Mouse (Mus musculus) testis, adult 2 months (tissue): ENCODE results near the gene Mad1l1. TPM values are rescaled to one million over a fixed set of nuclear protein-coding genes. Genes with fewer than 3 reads are reported as not detected.

Source experiments
- H3K27ac ChIP-seq: fragments of 200-500 bp; 2 replicates; pipeline ENCODE4 v1.5.1; 2012; ENCODE audit warnings: low read depth, low read length; ENCODE audit not compliant: control insufficient read depth, insufficient read depth
- H3K27me3 ChIP-seq: fragments of 200-500 bp; 2 replicates; pipeline ENCODE4 v1.6.1; 2012; ENCODE audit warnings: mild to moderate bottlenecking, low read length, moderate library complexity; ENCODE audit not compliant: control insufficient read depth, insufficient read depth
- H3K36me3 ChIP-seq: fragments of 200-500 bp; 2 replicates; pipeline ENCODE4 v1.6.1; 2012; ENCODE audit warnings: mild to moderate bottlenecking, low read length; ENCODE audit not compliant: control insufficient read depth, insufficient read depth
- H3K4me1 ChIP-seq: fragments of 200-500 bp; 2 replicates; pipeline ENCODE4 v1.6.1; 2012; ENCODE audit warnings: low read length; ENCODE audit not compliant: control insufficient read depth, insufficient read depth
- H3K4me3 ChIP-seq: fragments of 200-500 bp; 2 replicates; pipeline ENCODE4 v1.5.1; 2012; ENCODE audit warnings: low read depth, mild to moderate bottlenecking, low read length, moderate library complexity, mixed read lengths; ENCODE audit not compliant: control insufficient read depth
- CTCF ChIP-seq: fragments of 200-500 bp; IDR thresholded peaks from 2 replicates; pipeline ENCODE4 v1.5.1; 2012; ENCODE audit warnings: low read depth, mild to moderate bottlenecking, inconsistent platforms, low read length, moderate library complexity; ENCODE audit not compliant: control insufficient read depth, insufficient read depth, insufficient replicate concordance
- POLR2A ChIP-seq: fragments of 200-500 bp; IDR thresholded peaks from 2 replicates; pipeline ENCODE4 v1.6.1; 2012; ENCODE audit warnings: low read depth, mild to moderate bottlenecking, inconsistent platforms, low read length, moderate library complexity; ENCODE audit not compliant: control insufficient read depth
- polyA plus RNA-seq: library from polyadenylated mRNA; depleted of rRNA; stranded (reverse); fragments of >200 nt; gene quantifications from 2 replicates; pipeline ENCODE4 v1.2.3, GENCODE M21; 2012

The Mad1l1 gene
- polyA plus RNA-seq, 1 experiment, result 16.7 TPM

DNA sequence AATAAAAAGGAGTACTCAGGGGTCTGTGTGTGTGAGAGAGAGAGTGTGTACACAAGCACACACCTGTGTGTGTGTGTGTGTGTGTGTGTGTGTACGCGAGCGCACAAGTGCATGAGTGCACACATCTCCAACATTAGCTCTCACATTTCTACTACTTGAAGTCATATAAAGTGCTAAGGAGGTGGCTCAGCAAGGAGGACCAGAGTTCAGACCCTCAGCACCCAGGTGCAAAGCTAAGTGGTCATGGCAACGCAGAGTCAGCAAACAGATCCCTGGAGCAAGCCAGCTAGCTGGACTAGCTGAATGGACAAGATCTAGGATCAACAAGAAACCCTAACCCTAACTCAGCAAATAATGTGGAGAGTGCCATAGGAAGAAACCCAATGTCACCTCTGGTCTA is 139.0 kb downstream of the Mad1l1 start:
- Histone ChIP-seq H3K4me1 (no peaks in the 10 kb centered on the region), H3K4me3 (no peak overlapping the region), H3K27me3 (no peaks in the 10 kb centered on the region), H3K27ac (no peak overlapping the region), H3K36me3 (no peaks in the 10 kb centered on the region)
- no peak for TF ChIP-seq CTCF

DNA sequence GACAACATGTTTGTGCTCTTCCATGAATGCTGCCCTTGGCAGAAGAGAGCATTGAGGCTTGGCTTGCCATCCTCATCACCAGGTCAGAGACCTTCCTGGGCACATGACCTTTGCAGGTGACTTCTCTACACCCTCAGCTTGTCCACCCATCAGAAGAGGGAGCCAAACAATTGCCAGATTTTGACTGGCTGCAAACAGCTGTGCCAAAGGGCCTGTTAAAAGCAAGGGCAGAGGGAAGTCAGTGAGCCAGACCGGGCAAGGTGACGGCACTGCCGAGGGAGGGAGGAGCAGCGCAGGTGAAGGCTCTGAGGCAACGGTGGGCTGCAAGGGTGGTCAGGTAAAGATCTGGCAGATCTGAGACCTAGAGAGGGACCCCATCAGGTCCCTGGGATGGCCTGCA is 141.3 kb downstream of the Mad1l1 start:
- no peak for TF ChIP-seq POLR2A
- no peak for TF ChIP-seq CTCF
- Histone ChIP-seq H3K36me3 (no peaks in the 10 kb centered on the region), H3K4me1 (no peaks in the 10 kb centered on the region), H3K27me3 (no peaks in the 10 kb centered on the region), H3K4me3 (no peak overlapping the region), H3K27ac (no peak overlapping the region)

DNA sequence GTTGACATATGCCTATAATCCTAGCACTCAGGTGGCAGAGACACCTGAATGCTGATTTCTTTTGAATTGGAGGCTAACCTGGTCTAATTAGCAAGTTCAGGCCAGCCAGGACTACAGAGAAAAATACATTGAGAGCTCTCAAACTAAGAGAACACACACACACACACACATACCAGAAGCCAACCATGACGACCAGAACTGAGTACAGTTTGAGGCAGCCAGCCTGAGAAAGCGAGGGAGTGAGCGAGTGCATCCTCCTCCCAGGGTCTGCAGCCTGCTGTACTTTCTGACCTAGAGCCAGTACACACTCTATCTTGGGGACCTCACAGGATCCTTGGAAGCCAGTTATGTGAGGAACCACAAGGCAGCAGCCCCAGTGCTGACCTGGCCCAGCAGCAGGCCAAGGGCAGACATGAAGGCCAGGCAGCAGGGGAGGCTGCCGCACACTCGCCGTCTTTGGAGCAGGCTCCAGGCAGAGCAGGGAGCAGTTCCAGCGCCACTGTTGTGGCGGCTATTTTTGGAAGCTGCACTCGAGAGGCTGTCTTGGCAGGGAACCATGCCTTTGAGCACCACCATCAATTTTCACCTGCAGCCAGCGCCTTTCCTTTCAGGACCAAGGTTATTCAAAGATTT is 143.2 kb downstream of the Mad1l1 start:
- Histone ChIP-seq H3K36me3 (no peaks in the 10 kb centered on the region), H3K27me3 (no peaks in the 10 kb centered on the region), H3K27ac (no peak overlapping the region), H3K4me1 (no peaks in the 10 kb centered on the region), H3K4me3 (no peak overlapping the region)
- TF ChIP-seq CTCF, result no peak
- TF ChIP-seq POLR2A, result no peak

DNA sequence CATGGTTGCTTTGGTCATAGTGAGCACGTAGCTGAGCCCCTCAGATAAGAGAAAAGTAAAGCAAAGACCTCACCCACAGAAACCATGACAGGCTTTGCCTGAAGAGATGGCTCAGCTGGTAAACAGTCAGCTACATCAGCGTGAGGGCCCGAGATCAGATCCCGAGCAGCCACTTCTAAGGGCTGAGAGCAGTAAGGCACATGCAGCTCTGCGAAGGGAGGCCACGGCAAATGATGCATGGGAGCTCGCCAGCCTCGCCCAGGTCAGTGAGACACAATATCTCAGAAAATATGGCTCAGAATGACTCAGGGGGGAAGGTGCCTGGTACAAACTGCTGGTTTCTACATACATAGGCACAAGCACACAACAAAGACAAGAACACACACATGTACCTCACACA is 143.8 kb downstream of the Mad1l1 start:
- no peak overlapping the region for H3K4me3 ChIP-seq
- no peaks in the 10 kb centered on the region for H3K4me1 ChIP-seq
- H3K27me3 ChIP-seq, result no peaks in the 10 kb centered on the region
- TF ChIP-seq CTCF (no peak), POLR2A (no peak)
- H3K27ac ChIP-seq, result no peak overlapping the region
- H3K36me3 ChIP-seq, result no peaks in the 10 kb centered on the region

DNA sequence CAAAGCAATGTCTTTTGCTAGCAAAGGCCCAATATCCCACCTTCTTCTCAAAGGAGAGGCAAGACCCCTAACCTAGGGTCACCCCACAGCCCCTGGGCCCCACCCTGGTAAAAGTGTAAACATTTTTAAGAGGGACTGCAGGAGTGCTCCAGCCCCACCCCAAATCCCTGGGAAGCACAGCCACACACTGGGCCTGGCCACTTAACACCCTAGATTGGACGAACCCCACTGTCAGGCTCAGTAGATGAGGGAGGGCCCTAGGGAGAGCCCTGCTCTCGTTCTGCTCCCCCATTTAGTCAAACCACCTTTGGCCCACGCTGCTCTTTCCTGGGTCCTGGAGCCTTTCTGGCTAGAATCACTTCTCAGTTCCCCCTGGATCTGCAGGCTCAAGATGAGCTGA is 145.0 kb downstream of the Mad1l1 start:
- TF ChIP-seq CTCF, result no peak
- TF ChIP-seq POLR2A, result no peak
- Histone ChIP-seq H3K27me3 (no peaks in the 10 kb centered on the region), H3K4me3 (no peak overlapping the region), H3K36me3 (no peaks in the 10 kb centered on the region), H3K27ac (no peak overlapping the region), H3K4me1 (no peaks in the 10 kb centered on the region)

DNA sequence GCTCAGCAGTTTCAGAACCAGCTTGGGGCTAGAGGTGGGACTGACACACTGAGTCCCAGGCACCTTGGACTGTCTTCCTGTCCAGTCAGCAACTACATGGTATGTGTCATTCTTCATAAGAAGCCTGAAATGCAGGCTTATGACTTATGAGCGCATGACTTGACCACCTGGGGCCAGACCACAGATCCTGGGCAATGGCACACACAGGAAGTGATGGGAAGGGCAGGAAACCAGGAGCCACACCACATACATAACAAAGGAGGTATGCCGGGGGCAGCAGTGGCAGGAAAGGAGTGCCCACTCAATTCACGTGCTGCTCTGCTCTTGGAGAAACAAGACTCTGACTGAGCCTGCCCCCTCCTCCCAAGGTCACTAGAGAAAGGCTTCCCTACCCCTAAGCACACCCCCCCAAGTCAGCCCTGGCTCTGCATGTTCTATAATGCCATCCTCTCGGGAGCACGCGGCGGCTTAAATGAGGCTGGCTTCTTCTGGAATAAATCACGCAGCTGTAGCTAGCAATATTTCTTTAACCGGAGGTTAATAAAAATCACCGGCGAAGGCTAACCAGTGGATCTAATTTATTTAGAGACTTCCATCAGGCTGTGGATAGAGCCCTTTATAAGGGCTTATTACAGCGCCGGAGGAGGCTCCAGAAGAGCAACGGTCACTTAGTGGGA is 146.4 kb downstream of the Mad1l1 start:
- TF ChIP-seq POLR2A (no peak), CTCF (no peak)

DNA sequence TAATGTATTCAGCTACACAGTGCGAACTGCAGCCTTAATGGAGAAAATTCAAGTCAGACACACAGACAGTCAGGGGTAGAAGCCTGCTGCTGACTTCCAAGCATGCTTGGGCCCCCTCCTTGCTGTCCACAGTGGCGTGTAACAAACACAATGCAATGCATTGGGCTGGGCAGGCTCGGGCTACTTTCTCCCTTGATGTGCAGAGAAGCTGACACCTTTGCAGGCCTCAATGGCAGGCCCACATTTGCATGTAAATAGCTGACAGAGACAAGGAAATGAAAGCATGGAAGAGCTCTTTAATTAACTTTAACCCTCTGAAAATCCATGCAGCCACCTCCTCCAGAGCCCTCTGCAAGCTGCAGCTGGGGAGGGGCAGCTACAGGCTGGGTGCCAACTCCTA is 147.3 kb downstream of the Mad1l1 start:
- TF ChIP-seq POLR2A (no peak), CTCF (no peak)
- H3K36me3 ChIP-seq, result no peaks in the 10 kb centered on the region
- no peak overlapping the region for H3K4me3 ChIP-seq
- no peaks in the 10 kb centered on the region for H3K27me3 ChIP-seq
- no peaks in the 10 kb centered on the region for H3K4me1 ChIP-seq
- no peak overlapping the region for H3K27ac ChIP-seq

More for the DNA sequence above, 146.4 kb downstream of the Mad1l1 start:
- H3K36me3 ChIP-seq, result no peaks in the 10 kb centered on the region
- no peak overlapping the region for H3K4me3 ChIP-seq
- H3K27ac ChIP-seq, result no peak overlapping the region
- no peaks in the 10 kb centered on the region for H3K4me1 ChIP-seq
- no peaks in the 10 kb centered on the region for H3K27me3 ChIP-seq

DNA sequence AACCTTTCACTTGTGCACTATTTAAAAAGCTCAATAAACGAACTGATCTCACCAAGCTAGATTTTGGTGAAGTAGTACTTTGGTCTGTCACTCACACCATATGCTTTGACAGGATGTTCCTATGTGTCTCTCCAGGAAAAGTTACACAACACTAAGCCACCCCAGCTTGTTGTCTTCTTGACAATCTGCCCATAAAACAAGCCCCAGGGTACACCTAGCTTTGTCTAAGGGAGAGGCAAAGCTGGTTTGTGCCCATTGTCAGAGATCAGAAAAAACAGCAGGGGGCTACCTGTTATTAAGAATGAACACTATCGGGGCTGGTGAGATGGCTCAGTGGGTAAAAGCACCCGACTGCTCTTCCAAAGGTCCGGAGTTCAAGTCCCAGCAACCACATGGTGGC is 148.2 kb downstream of the Mad1l1 start:
- H3K27me3 ChIP-seq, result no peaks in the 10 kb centered on the region
- H3K4me3 ChIP-seq, result no peak overlapping the region
- no peaks in the 10 kb centered on the region for H3K4me1 ChIP-seq
- TF ChIP-seq CTCF, result no peak
- no peak for TF ChIP-seq POLR2A
- H3K27ac ChIP-seq, result no peak overlapping the region
- no peaks in the 10 kb centered on the region for H3K36me3 ChIP-seq
